Mouse (Mus musculus): ENCODE data around the gene Ndufa5.

Gene Ndufa5

GRCm38 (mm10) chr6:24528064-24528243, 141 bp upstream of the Ndufa5 start, which contains the start of gene Asb15:
Gene Asb15, plus strand, starts transcription at chr6:24528144.
- no peak for DNase-seq (ENCODE audit: inconsistent age in 2 of 2, low spot score in 1 of 2)

GRCm38 (mm10) chr6:24525705-24526104, 2.1 kb downstream of the Ndufa5 start:
- no peak for DNase-seq (ENCODE audit: inconsistent age in 2 of 2, low spot score in 1 of 2)

- peak in 1 of 2 experiments; percentile 54 for DNase-seq (ENCODE audit: inconsistent age in 2 of 2, low spot score in 1 of 2)
These were observed 11.6 kb downstream of the Ndufa5 start for GRCm38 (mm10) chr6:24516197-24516596.

GRCm38 (mm10) chr6:24514552-24515284, 13.1 kb downstream of the Ndufa5 start, which contains the start of gene Iqub:
Gene Iqub, minus strand, starts transcription at chr6:24515067.
- DNase-seq (ENCODE audit: inconsistent age in 2 of 2, low spot score in 1 of 2) = peak; percentile 52 to 79

GRCm38 (mm10) chr6:24504141-24504540, 23.7 kb downstream of the Ndufa5 start:
- DNase-seq (ENCODE audit: inconsistent age in 2 of 2, low spot score in 1 of 2) = no peak

GRCm38 (mm10) chr6:24490341-24490740, 37.5 kb downstream of the Ndufa5 start:
- DNase-seq (ENCODE audit: inconsistent age in 2 of 2, low spot score in 1 of 2) = no peak

GRCm38 (mm10) chr6:24486530-24486929, 41.3 kb downstream of the Ndufa5 start:
- no peak for DNase-seq (ENCODE audit: inconsistent age in 2 of 2, low spot score in 1 of 2)

- no peak for DNase-seq (ENCODE audit: inconsistent age in 2 of 2, low spot score in 1 of 2)
These were observed 57.2 kb downstream of the Ndufa5 start for GRCm38 (mm10) chr6:24470571-24471132.

- DNase-seq (ENCODE audit: inconsistent age in 2 of 2, low spot score in 1 of 2) = no peak
These were observed 57.7 kb downstream of the Ndufa5 start for GRCm38 (mm10) chr6:24470135-24470534.
